Mouse (Mus musculus): ENCODE measurements at regions not wholly inside any gene's neighbourhood (a gene's known extent, or its start where the extent isn't known, plus 50 kb on each side); places are given as distances from the start of the nearest gene placed in this dataset.

- no peak overlapping the region for H3K4me3 ChIP-seq (ENCODE audit: low read length)
- ATAC-seq (replicated peaks; ENCODE audit: extremely low read depth, insufficient read depth, low FRiP score) = peak; percentile 52; the same call in 1 of the 2 replicates
- no peaks in the 10 kb centered on the region for H3K36me3 ChIP-seq (ENCODE audit: control insufficient read depth, insufficient read depth)
- peaks cover 5% of the 10 kb centered on the region for H3K4me1 ChIP-seq (ENCODE audit: control insufficient read depth, insufficient read depth, low read length)
- no peaks in the 10 kb centered on the region for H3K27me3 ChIP-seq (ENCODE audit: control insufficient read depth, insufficient read depth, low read length)
- 46% methylated on average over 8 of the region's 8 CpGs for WGBS
- H3K9ac ChIP-seq (ENCODE audit: low read length) = no peak overlapping the region
- H3K27ac ChIP-seq (ENCODE audit: low read length) = no peak overlapping the region
- no peak overlapping the region for H3K4me2 ChIP-seq (ENCODE audit: low read depth, low read length)
- H3K9me3 ChIP-seq (replicated peaks; ENCODE audit: control insufficient read depth, low read length) = no peaks in the 10 kb centered on the region
Measured at GRCm38 (mm10) chr12:16268621-16269165, 342.1 kb downstream of the Lpin1 start.

GRCm38 (mm10) chr12:16261465-16261864 is 349.3 kb downstream of the Lpin1 start:
- Histone ChIP-seq H3K27ac (ENCODE audit: low read length) (no peak overlapping the region), H3K36me3 (ENCODE audit: control insufficient read depth, insufficient read depth) (no peaks in the 10 kb centered on the region), H3K4me2 (ENCODE audit: low read depth, low read length) (no peak overlapping the region), H3K9me3 (replicated peaks; ENCODE audit: control insufficient read depth, low read length) (no peaks in the 10 kb centered on the region), H3K9ac (ENCODE audit: low read length) (no peak overlapping the region), H3K27me3 (ENCODE audit: control insufficient read depth, insufficient read depth, low read length) (no peaks in the 10 kb centered on the region), H3K4me3 (ENCODE audit: low read length) (no peak overlapping the region), H3K4me1 (ENCODE audit: control insufficient read depth, insufficient read depth, low read length) (no peaks in the 10 kb centered on the region)
- ATAC-seq (replicated peaks; ENCODE audit: extremely low read depth, insufficient read depth, low FRiP score) = no peak
- WGBS = 80% methylated on average over 4 of the region's 4 CpGs

GRCm38 (mm10) chr12:16260981-16261380 is 349.8 kb downstream of the Lpin1 start:
- no peak overlapping the region for H3K27ac ChIP-seq (ENCODE audit: low read length)
- H3K9me3 ChIP-seq (replicated peaks; ENCODE audit: control insufficient read depth, low read length) = no peaks in the 10 kb centered on the region
- WGBS = 46% methylated on average over 8 of the region's 8 CpGs
- H3K9ac ChIP-seq (ENCODE audit: low read length) = no peak overlapping the region
- no peaks in the 10 kb centered on the region for H3K27me3 ChIP-seq (ENCODE audit: control insufficient read depth, insufficient read depth, low read length)
- ATAC-seq (replicated peaks; ENCODE audit: extremely low read depth, insufficient read depth, low FRiP score) = no peak
- H3K4me3 ChIP-seq (ENCODE audit: low read length) = no peak overlapping the region
- H3K36me3 ChIP-seq (ENCODE audit: control insufficient read depth, insufficient read depth) = no peaks in the 10 kb centered on the region
- H3K4me2 ChIP-seq (ENCODE audit: low read depth, low read length) = no peak overlapping the region
- H3K4me1 ChIP-seq (ENCODE audit: control insufficient read depth, insufficient read depth, low read length) = no peaks in the 10 kb centered on the region

GRCm38 (mm10) chr12:16260501-16260900 is 350.3 kb downstream of the Lpin1 start:
- Histone ChIP-seq H3K4me1 (ENCODE audit: control insufficient read depth, insufficient read depth, low read length) (no peaks in the 10 kb centered on the region), H3K9ac (ENCODE audit: low read length) (no peak overlapping the region), H3K4me3 (ENCODE audit: low read length) (no peak overlapping the region), H3K36me3 (ENCODE audit: control insufficient read depth, insufficient read depth) (no peaks in the 10 kb centered on the region), H3K27me3 (ENCODE audit: control insufficient read depth, insufficient read depth, low read length) (no peaks in the 10 kb centered on the region), H3K4me2 (ENCODE audit: low read depth, low read length) (no peak overlapping the region), H3K9me3 (replicated peaks; ENCODE audit: control insufficient read depth, low read length) (no peaks in the 10 kb centered on the region), H3K27ac (ENCODE audit: low read length) (no peak overlapping the region)
- no peak for ATAC-seq (replicated peaks; ENCODE audit: extremely low read depth, insufficient read depth, low FRiP score)
- WGBS = 80% methylated on average over 2 of the region's 2 CpGs

- Histone ChIP-seq H3K27ac (ENCODE audit: low read length) (no peak overlapping the region), H3K27me3 (ENCODE audit: control insufficient read depth, insufficient read depth, low read length) (no peaks in the 10 kb centered on the region), H3K4me3 (ENCODE audit: low read length) (no peak overlapping the region), H3K4me2 (ENCODE audit: low read depth, low read length) (no peak overlapping the region), H3K9ac (ENCODE audit: low read length) (no peak overlapping the region), H3K36me3 (ENCODE audit: control insufficient read depth, insufficient read depth) (no peaks in the 10 kb centered on the region), H3K9me3 (replicated peaks; ENCODE audit: control insufficient read depth, low read length) (no peaks in the 10 kb centered on the region), H3K4me1 (ENCODE audit: control insufficient read depth, insufficient read depth, low read length) (peaks cover 7% of the 10 kb centered on the region)
- WGBS = 77% methylated on average over 1 of the region's 1 CpGs
- ATAC-seq (replicated peaks; ENCODE audit: extremely low read depth, insufficient read depth, low FRiP score) = no peak
Measured at GRCm38 (mm10) chr12:16250621-16251020, 360.1 kb downstream of the Lpin1 start.

GRCm38 (mm10) chr12:16250096-16250495 is 360.7 kb downstream of the Lpin1 start:
- Histone ChIP-seq H3K27ac (ENCODE audit: low read length) (no peak overlapping the region), H3K9ac (ENCODE audit: low read length) (no peak overlapping the region), H3K36me3 (ENCODE audit: control insufficient read depth, insufficient read depth) (no peaks in the 10 kb centered on the region), H3K4me1 (ENCODE audit: control insufficient read depth, insufficient read depth, low read length) (peaks cover 6% of the 10 kb centered on the region), H3K4me3 (ENCODE audit: low read length) (no peak overlapping the region), H3K27me3 (ENCODE audit: control insufficient read depth, insufficient read depth, low read length) (no peaks in the 10 kb centered on the region), H3K9me3 (replicated peaks; ENCODE audit: control insufficient read depth, low read length) (no peaks in the 10 kb centered on the region), H3K4me2 (ENCODE audit: low read depth, low read length) (no peak overlapping the region)
- ATAC-seq (replicated peaks; ENCODE audit: extremely low read depth, insufficient read depth, low FRiP score) = no peak
- WGBS = 91% methylated on average over 5 of the region's 5 CpGs

GRCm38 (mm10) chr12:16239792-16240191 is 371.0 kb downstream of the Lpin1 start:
- H3K9ac ChIP-seq (ENCODE audit: low read length) = no peak overlapping the region
- no peaks in the 10 kb centered on the region for H3K27me3 ChIP-seq (ENCODE audit: control insufficient read depth, insufficient read depth, low read length)
- H3K4me3 ChIP-seq (ENCODE audit: low read length) = no peak overlapping the region
- no peaks in the 10 kb centered on the region for H3K9me3 ChIP-seq (replicated peaks; ENCODE audit: control insufficient read depth, low read length)
- no peaks in the 10 kb centered on the region for H3K36me3 ChIP-seq (ENCODE audit: control insufficient read depth, insufficient read depth)
- no peak overlapping the region for H3K4me2 ChIP-seq (ENCODE audit: low read depth, low read length)
- no peaks in the 10 kb centered on the region for H3K4me1 ChIP-seq (ENCODE audit: control insufficient read depth, insufficient read depth, low read length)
- no peak for ATAC-seq (replicated peaks; ENCODE audit: extremely low read depth, insufficient read depth, low FRiP score)
- no peak overlapping the region for H3K27ac ChIP-seq (ENCODE audit: low read length)
- WGBS = 70% methylated on average over 5 of the region's 5 CpGs

- H3K27ac ChIP-seq (ENCODE audit: low read length) = no peak overlapping the region
- no peaks in the 10 kb centered on the region for H3K9me3 ChIP-seq (replicated peaks; ENCODE audit: control insufficient read depth, low read length)
- no peaks in the 10 kb centered on the region for H3K36me3 ChIP-seq (ENCODE audit: control insufficient read depth, insufficient read depth)
- H3K4me1 ChIP-seq (ENCODE audit: control insufficient read depth, insufficient read depth, low read length) = no peaks in the 10 kb centered on the region
- 65% methylated on average over 5 of the region's 5 CpGs for WGBS
- H3K4me2 ChIP-seq (ENCODE audit: low read depth, low read length) = no peak overlapping the region
- no peak for ATAC-seq (replicated peaks; ENCODE audit: extremely low read depth, insufficient read depth, low FRiP score)
- H3K4me3 ChIP-seq (ENCODE audit: low read length) = no peak overlapping the region
- no peak overlapping the region for H3K9ac ChIP-seq (ENCODE audit: low read length)
- H3K27me3 ChIP-seq (ENCODE audit: control insufficient read depth, insufficient read depth, low read length) = no peaks in the 10 kb centered on the region
Measured at GRCm38 (mm10) chr12:16237498-16237897, 373.3 kb downstream of the Lpin1 start.

GRCm38 (mm10) chr12:16233559-16233958 is 377.2 kb downstream of the Lpin1 start:
- Histone ChIP-seq H3K4me1 (ENCODE audit: control insufficient read depth, insufficient read depth, low read length) (no peaks in the 10 kb centered on the region), H3K9ac (ENCODE audit: low read length) (no peak overlapping the region), H3K27ac (ENCODE audit: low read length) (no peak overlapping the region), H3K4me3 (ENCODE audit: low read length) (no peak overlapping the region), H3K36me3 (ENCODE audit: control insufficient read depth, insufficient read depth) (no peaks in the 10 kb centered on the region), H3K27me3 (ENCODE audit: control insufficient read depth, insufficient read depth, low read length) (no peaks in the 10 kb centered on the region), H3K4me2 (ENCODE audit: low read depth, low read length) (no peak overlapping the region), H3K9me3 (replicated peaks; ENCODE audit: control insufficient read depth, low read length) (no peaks in the 10 kb centered on the region)
- ATAC-seq (replicated peaks; ENCODE audit: extremely low read depth, insufficient read depth, low FRiP score) = no peak
- WGBS = 87% methylated on average over 3 of the region's 3 CpGs
